Mouse (Mus musculus) liver, embryonic 13.5 days (tissue): Measurements from ENCODE around the gene Skor1. TPM values are rescaled to one million over a fixed set of nuclear protein-coding genes. Genes with fewer than 3 reads are reported as not detected.

Experiments
- ATAC-seq: fragments of 200-750 bp; cut with Nextera tagmentation; 2 replicates; pipeline ENCODE4 v1.8.0; 2017; ENCODE audit warnings: low read depth, mild to moderate bottlenecking, moderate number of reproducible peaks, moderate library complexity
- DNase-seq: peaks from one replicate; pipeline ENCODE4 v3.0.0; 2022
- H3K27ac ChIP-seq: fragments of 300-500 bp; sonication (generic); 2 replicates; pipeline ENCODE4 v1.5.1; 2015; ENCODE audit warnings: moderate library complexity, mild to moderate bottlenecking, inconsistent platforms
- H3K27me3 ChIP-seq: fragments of 300-500 bp; sonication (generic); 2 replicates; pipeline ENCODE4 v1.6.1; 2015; ENCODE audit warnings: mild to moderate bottlenecking, inconsistent platforms
- H3K36me3 ChIP-seq: fragments of 300-500 bp; sonication (generic); 2 replicates; pipeline ENCODE4 v1.6.1; 2015; ENCODE audit warnings: mild to moderate bottlenecking, inconsistent platforms
- H3K4me1 ChIP-seq: fragments of 300-500 bp; sonication (generic); replicated peaks from 2 replicates; pipeline ENCODE4 v1.6.1; 2015; ENCODE audit warnings: inconsistent platforms
- H3K4me2 ChIP-seq: fragments of 300-500 bp; sonication (generic); 2 replicates; pipeline ENCODE4 v1.6.1; 2015; ENCODE audit warnings: inconsistent platforms, mild to moderate bottlenecking, moderate library complexity
- H3K4me3 ChIP-seq: fragments of 300-500 bp; sonication (generic); replicated peaks from 2 replicates; pipeline ENCODE4 v1.5.1; 2015; ENCODE audit warnings: mild to moderate bottlenecking, inconsistent platforms
- H3K9ac ChIP-seq: fragments of 300-500 bp; sonication (generic); 2 replicates; pipeline ENCODE4 v1.6.1; 2015; ENCODE audit warnings: mild to moderate bottlenecking, inconsistent platforms
- H3K9me3 ChIP-seq: fragments of 300-500 bp; sonication (generic); replicated peaks from 2 replicates; pipeline ENCODE4 v1.6.1; 2016; ENCODE audit warnings: inconsistent platforms
- WGBS: fragments of 180-500 bp; shearing (Covaris S2); methylation state at CpG from one replicate; pipeline ENCODE4 v1.1.7; 2015; ENCODE audit not compliant: insufficient replicate concordance; 5-methylcytosine and 5-hydroxymethylcytosine counted together
- polyA plus RNA-seq: library from polyadenylated mRNA; unstranded; fragments of >200 nt; fragmentation: Nextera tagmentation; extraction: Ambion mirVana; gene quantifications from 2 replicates; pipeline ENCODE4 v1.2.1, GENCODE M21; 2015

Skor1 gene
- polyA plus RNA-seq, result not detected in 2 replicates

- peaks cover 100% of the 10 kb centered on the region for H3K27me3 ChIP-seq
- DNase-seq, result no peak
- no peak for ATAC-seq
- H3K9me3 ChIP-seq, result no peaks in the 10 kb centered on the region; the same call in 1 of the 2 replicates
- H3K4me3 ChIP-seq, result peak within 1 kb of the TSS; percentile 44
- H3K4me1 ChIP-seq, result peaks cover 21% of the 10 kb centered on the region
- H3K27ac ChIP-seq, result no peak within 1 kb of the TSS
- H3K4me2 ChIP-seq, result peak within 1 kb of the TSS; percentile 61
- no peaks in the 10 kb centered on the region for H3K36me3 ChIP-seq
- WGBS, result 1% methylated on average over 49 of the region's 108 CpGs
- no peak within 1 kb of the TSS for H3K9ac ChIP-seq
Measured at GRCm38 (mm10) chr9:63148410-63149371, at the start of gene Skor1. Skor1 (minus strand) TSS chr9:63148961.

- ATAC-seq, result no peak
- Histone ChIP-seq H3K4me1 (no peaks in the 10 kb centered on the region), H3K36me3 (no peaks in the 10 kb centered on the region), H3K9ac (no peak overlapping the region), H3K27ac (no peak overlapping the region), H3K9me3 (no peaks in the 10 kb centered on the region), H3K4me2 (no peak overlapping the region), H3K27me3 (no peaks in the 10 kb centered on the region), H3K4me3 (no peak overlapping the region)
- no peak for DNase-seq
- WGBS, result 41% methylated on average over 8 of the region's 8 CpGs
Measured at GRCm38 (mm10) chr9:63197252-63197651, 48.5 kb upstream of the Skor1 start.

- H3K4me1 ChIP-seq, result no peaks in the 10 kb centered on the region
- H3K4me3 ChIP-seq, result no peak overlapping the region
- H3K9me3 ChIP-seq, result no peaks in the 10 kb centered on the region
- H3K36me3 ChIP-seq, result no peaks in the 10 kb centered on the region
- no peak overlapping the region for H3K4me2 ChIP-seq
- 71% methylated on average over 8 of the region's 8 CpGs for WGBS
- DNase-seq, result no peak
- no peak overlapping the region for H3K9ac ChIP-seq
- no peaks in the 10 kb centered on the region for H3K27me3 ChIP-seq
- no peak for ATAC-seq
- no peak overlapping the region for H3K27ac ChIP-seq
Measured at GRCm38 (mm10) chr9:63196114-63196682, 47.4 kb upstream of the Skor1 start.

GRCm38 (mm10) chr9:63195523-63195922, 46.8 kb upstream of the Skor1 start:
- Histone ChIP-seq H3K9ac (no peak overlapping the region), H3K27me3 (no peaks in the 10 kb centered on the region), H3K4me1 (no peaks in the 10 kb centered on the region), H3K4me3 (no peak overlapping the region), H3K9me3 (no peaks in the 10 kb centered on the region), H3K4me2 (no peak overlapping the region), H3K27ac (no peak overlapping the region; the same call in 1 of the 2 replicates), H3K36me3 (no peaks in the 10 kb centered on the region)
- ATAC-seq (no peak), DNase-seq (no peak)
- 71% methylated on average over 4 of the region's 4 CpGs for WGBS

- no peak overlapping the region for H3K9ac ChIP-seq
- no peaks in the 10 kb centered on the region for H3K27me3 ChIP-seq
- H3K4me2 ChIP-seq, result no peak overlapping the region
- H3K4me1 ChIP-seq, result no peaks in the 10 kb centered on the region
- H3K9me3 ChIP-seq, result no peaks in the 10 kb centered on the region
- DNase-seq (no peak), ATAC-seq (no peak)
- no peaks in the 10 kb centered on the region for H3K36me3 ChIP-seq
- H3K4me3 ChIP-seq, result no peak overlapping the region
- no peak overlapping the region for H3K27ac ChIP-seq
- 75% methylated on average over 9 of the region's 9 CpGs for WGBS
Measured at GRCm38 (mm10) chr9:63194791-63195190, 46.0 kb upstream of the Skor1 start.

- H3K27me3 ChIP-seq, result no peaks in the 10 kb centered on the region
- 73% methylated on average over 4 of the region's 4 CpGs for WGBS
- no peak overlapping the region for H3K27ac ChIP-seq
- no peaks in the 10 kb centered on the region for H3K36me3 ChIP-seq
- H3K4me1 ChIP-seq, result no peaks in the 10 kb centered on the region
- H3K9ac ChIP-seq, result no peak overlapping the region
- no peaks in the 10 kb centered on the region for H3K9me3 ChIP-seq
- H3K4me2 ChIP-seq, result no peak overlapping the region
- ATAC-seq, result no peak
- no peak overlapping the region for H3K4me3 ChIP-seq
- no peak for DNase-seq
Measured at GRCm38 (mm10) chr9:63192809-63193208, 44.0 kb upstream of the Skor1 start.

GRCm38 (mm10) chr9:63187310-63187709, 38.5 kb upstream of the Skor1 start:
- ATAC-seq (no peak), DNase-seq (no peak)
- Histone ChIP-seq H3K4me3 (no peak overlapping the region), H3K36me3 (no peaks in the 10 kb centered on the region), H3K4me2 (no peak overlapping the region), H3K27ac (no peak overlapping the region), H3K9me3 (no peaks in the 10 kb centered on the region), H3K27me3 (no peaks in the 10 kb centered on the region), H3K9ac (no peak overlapping the region), H3K4me1 (peaks cover 10% of the 10 kb centered on the region; the same call in 1 of the 2 replicates)
- WGBS, result 49% methylated on average over 7 of the region's 7 CpGs

- Histone ChIP-seq H3K27ac (no peak overlapping the region), H3K4me1 (peaks cover 10% of the 10 kb centered on the region; the same call in 1 of the 2 replicates), H3K4me3 (no peak overlapping the region), H3K9ac (no peak overlapping the region), H3K27me3 (no peaks in the 10 kb centered on the region), H3K4me2 (no peak overlapping the region), H3K9me3 (no peaks in the 10 kb centered on the region), H3K36me3 (no peaks in the 10 kb centered on the region)
- ATAC-seq (no peak), DNase-seq (no peak)
- WGBS, result 65% methylated on average over 7 of the region's 7 CpGs
Measured at GRCm38 (mm10) chr9:63185249-63185648, 36.5 kb upstream of the Skor1 start.

GRCm38 (mm10) chr9:63183864-63184263, 35.1 kb upstream of the Skor1 start:
- H3K27ac ChIP-seq, result no peak overlapping the region
- H3K9me3 ChIP-seq, result no peaks in the 10 kb centered on the region
- ATAC-seq (no peak), DNase-seq (no peak)
- H3K36me3 ChIP-seq, result no peaks in the 10 kb centered on the region
- no peak overlapping the region for H3K4me2 ChIP-seq
- H3K27me3 ChIP-seq, result no peaks in the 10 kb centered on the region
- H3K4me3 ChIP-seq, result no peak overlapping the region
- 68% methylated on average over 7 of the region's 7 CpGs for WGBS
- peaks cover 10% of the 10 kb centered on the region; the same call in 1 of the 2 replicates for H3K4me1 ChIP-seq
- no peak overlapping the region for H3K9ac ChIP-seq

GRCm38 (mm10) chr9:63182306-63182960, 33.7 kb upstream of the Skor1 start:
- Histone ChIP-seq H3K36me3 (no peaks in the 10 kb centered on the region), H3K27me3 (no peaks in the 10 kb centered on the region), H3K9me3 (no peaks in the 10 kb centered on the region), H3K4me1 (peaks cover 10% of the 10 kb centered on the region; the same call in 1 of the 2 replicates), H3K4me2 (no peak overlapping the region), H3K4me3 (no peak overlapping the region), H3K27ac (no peak overlapping the region), H3K9ac (no peak overlapping the region)
- DNase-seq (no peak), ATAC-seq (no peak)
- 71% methylated on average over 14 of the region's 14 CpGs for WGBS
